Mouse (Mus musculus): ENCODE results near the gene Rgp1. TPM values are rescaled to one million over a fixed set of nuclear protein-coding genes. Genes with fewer than 3 reads are reported as not detected.

Gene Rgp1
- polyA plus RNA-seq (2017; shearing (Covaris generic)) = 7.2 TPM

DNA sequence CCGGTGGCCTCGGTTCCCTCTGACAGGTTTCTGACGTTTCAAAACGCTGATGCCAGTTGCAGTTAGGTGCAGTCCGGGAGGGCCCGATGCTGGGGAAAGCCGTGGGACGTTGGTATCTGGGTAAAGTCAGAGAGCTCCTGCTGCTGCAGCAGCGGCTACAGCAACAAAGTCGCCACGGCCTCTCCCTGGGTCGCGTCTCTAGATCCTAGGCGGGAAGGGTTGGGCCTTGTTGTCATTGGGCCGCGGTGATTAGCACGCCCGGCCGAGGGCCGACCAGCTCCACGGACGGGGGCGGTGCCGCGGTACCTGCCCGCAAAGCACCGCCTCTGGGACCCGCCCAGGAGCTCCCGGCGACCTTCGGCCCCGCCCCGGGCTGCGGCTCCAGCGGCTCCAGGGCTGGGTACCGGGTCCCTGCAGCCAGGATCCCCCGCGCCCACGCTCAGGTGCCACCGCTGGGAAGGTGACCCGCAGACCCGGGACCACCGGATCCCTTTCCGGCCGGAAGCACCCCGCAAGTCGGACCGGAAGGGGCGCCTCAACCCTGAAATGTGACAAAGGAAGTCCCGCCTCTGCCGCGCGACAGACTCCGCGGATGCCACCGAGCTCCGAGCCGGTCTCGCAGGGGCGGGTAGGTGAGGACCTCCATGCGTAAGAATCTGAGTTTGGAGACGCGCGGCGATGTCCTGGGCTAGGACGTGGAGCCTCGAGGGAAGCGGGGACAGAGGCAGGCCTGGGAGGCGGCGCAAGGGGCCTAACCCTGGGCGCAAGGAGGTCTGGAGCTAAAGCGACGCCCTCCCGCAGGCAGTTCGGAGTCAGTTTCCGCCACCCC, at the start of gene Rgp1, which contains the start of gene Gba2:
TSS of gene Rgp1 (plus strand) at position 340 of the 829 bp plus-strand sequence.
TSS of gene Gba2 (minus strand) at position 498 of the 829 bp plus-strand sequence.

DNA sequence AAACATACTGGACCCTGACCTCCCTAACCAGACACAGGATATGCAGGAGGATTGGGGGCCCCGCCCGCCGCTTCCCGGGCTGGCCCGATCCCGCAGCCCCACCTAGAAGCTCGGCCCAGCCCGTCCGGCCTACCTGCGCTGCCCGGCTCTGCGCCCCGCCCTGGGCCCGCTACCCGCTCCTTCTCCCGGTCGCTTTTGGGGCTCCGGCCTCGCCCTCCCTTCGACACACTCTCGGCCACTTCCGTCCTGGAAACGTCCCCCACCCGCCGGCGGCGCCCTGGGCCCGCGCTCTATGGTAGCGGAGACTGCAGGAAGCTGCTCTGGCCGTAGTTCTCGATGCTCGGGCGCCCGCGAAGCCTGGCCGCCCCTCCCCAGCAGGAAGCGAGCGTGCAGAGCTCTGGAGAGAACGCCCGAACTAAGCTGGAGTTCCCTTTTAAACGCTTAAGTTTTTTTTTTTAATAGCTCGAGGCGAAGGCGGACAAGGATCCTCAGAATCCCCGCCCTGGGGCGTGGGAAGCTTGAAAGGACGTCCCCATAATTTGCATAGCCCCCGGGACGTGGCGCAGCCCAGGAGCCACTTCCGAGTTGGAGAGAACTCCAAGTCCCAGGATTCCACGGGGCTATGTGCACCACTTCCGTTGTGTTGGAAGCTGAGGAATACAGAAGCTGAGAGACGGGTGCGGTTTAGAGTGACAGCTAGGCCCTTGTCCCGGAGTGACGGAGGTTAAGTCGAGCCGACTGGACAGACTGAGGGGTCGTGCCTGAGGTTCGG, 16.3 kb upstream of the Rgp1 start, which contains the start of the genes Creb3 and Tln1:
TSS of gene Creb3 (plus strand) at position 336 of the 772 bp plus-strand sequence.
TSS of gene Tln1 (minus strand) at position 695 of the 772 bp plus-strand sequence.

GRCm38 (mm10) chr4:43584444-43585416, 6.2 kb downstream of the Rgp1 start, which contains the start of gene Msmp:
Gene Msmp, minus strand, starts transcription at chr4:43584494.

GRCm38 (mm10) chr4:43631046-43631955, 52.8 kb downstream of the Rgp1 start, which contains the start of gene Npr2:
Gene Npr2, plus strand, starts transcription at chr4:43631935.

Other genes starting within 250 kb of the Rgp1 start
- 1.3 TPM for gene Rusc2, start 196.7 kb upstream of the Rgp1 start, polyA plus RNA-seq (2017; shearing (Covaris generic))
- not detected for gene Fam166b, start 149.6 kb upstream of the Rgp1 start, polyA plus RNA-seq (2017; shearing (Covaris generic))
- gene Tesk1, start 136.8 kb upstream of the Rgp1 start, polyA plus RNA-seq (2017; shearing (Covaris generic)) = 76.2 TPM
- 22.2 TPM for gene Cd72, start 124.1 kb upstream of the Rgp1 start, polyA plus RNA-seq (2017; shearing (Covaris generic))
- 259 TPM for gene Sit1, start 95.0 kb upstream of the Rgp1 start, polyA plus RNA-seq (2017; shearing (Covaris generic))
- 75.2 TPM for gene Ccdc107, start 85.8 kb upstream of the Rgp1 start, polyA plus RNA-seq (2017; shearing (Covaris generic))
- 11.4 TPM for gene Arhgef39, start 79.0 kb upstream of the Rgp1 start, polyA plus RNA-seq (2017; shearing (Covaris generic))
- 0.45 TPM for gene Car9, start 71.7 kb upstream of the Rgp1 start, polyA plus RNA-seq (2017; shearing (Covaris generic))
- not detected for gene Tpm2, start 55.0 kb upstream of the Rgp1 start, polyA plus RNA-seq (2017; shearing (Covaris generic))
- 56.9 TPM for gene Creb3, start 16.4 kb upstream of the Rgp1 start, polyA plus RNA-seq (2017; shearing (Covaris generic))
- 199 TPM for gene Tln1, start 16.0 kb upstream of the Rgp1 start, polyA plus RNA-seq (2017; shearing (Covaris generic))
- gene Gba2, start 158 bp downstream of the Rgp1 start, polyA plus RNA-seq (2017; shearing (Covaris generic)) = 26.1 TPM
- gene Msmp, start 5.8 kb downstream of the Rgp1 start, polyA plus RNA-seq (2017; shearing (Covaris generic)) = 2.8 TPM
- gene Npr2, start 53.2 kb downstream of the Rgp1 start, polyA plus RNA-seq (2017; shearing (Covaris generic)) = 0.13 TPM
- not detected for gene Spag8, start 74.9 kb downstream of the Rgp1 start, polyA plus RNA-seq (2017; shearing (Covaris generic))
- 54.9 TPM for gene Hint2, start 77.8 kb downstream of the Rgp1 start, polyA plus RNA-seq (2017; shearing (Covaris generic))
- gene Tmem8b, start 90.3 kb downstream of the Rgp1 start, polyA plus RNA-seq (2017; shearing (Covaris generic)) = 1.4 TPM
- 1.5 TPM for gene Fam221b, start 90.4 kb downstream of the Rgp1 start, polyA plus RNA-seq (2017; shearing (Covaris generic))
- gene Olfr70, start 122.1 kb downstream of the Rgp1 start, polyA plus RNA-seq (2017; shearing (Covaris generic)) = not detected
- gene Olfr71, start 131.5 kb downstream of the Rgp1 start, polyA plus RNA-seq (2017; shearing (Covaris generic)) = 0.15 TPM
- not detected for gene Hrct1, start 148.5 kb downstream of the Rgp1 start, polyA plus RNA-seq (2017; shearing (Covaris generic))
- gene Spaar, start 151.3 kb downstream of the Rgp1 start, polyA plus RNA-seq (2017; shearing (Covaris generic)) = 0.41 TPM
- not detected for gene Olfr159, start 192.3 kb downstream of the Rgp1 start, polyA plus RNA-seq (2017; shearing (Covaris generic))
- 0.95 TPM for gene Olfr156, start 245.2 kb downstream of the Rgp1 start, polyA plus RNA-seq (2017; shearing (Covaris generic))